Mouse (Mus musculus) embryo, embryonic 11.5 days (tissue): ENCODE results near the gene Odf3b.

ENCODE experiments used
- DNase-seq: peaks from one replicate; pipeline ENCODE4 v3.0.0-alpha.2; 2012; ENCODE audit warnings: low read depth, low spot score

The Odf3b gene

GRCm38 (mm10) chr15:89334774-89335537 lies 44.1 kb downstream of the Odf3b start:
- no peak for DNase-seq

- no peak for DNase-seq
Observed at GRCm38 (mm10) chr15:89334271-89334670, 44.8 kb downstream of the Odf3b start, which contains the start of gene Miox. Gene Miox (plus strand): TSS chr15:89334398.
